Comparison of ENCODE assay signal across 26 mouse cellular contexts in the genomic region with DNA sequence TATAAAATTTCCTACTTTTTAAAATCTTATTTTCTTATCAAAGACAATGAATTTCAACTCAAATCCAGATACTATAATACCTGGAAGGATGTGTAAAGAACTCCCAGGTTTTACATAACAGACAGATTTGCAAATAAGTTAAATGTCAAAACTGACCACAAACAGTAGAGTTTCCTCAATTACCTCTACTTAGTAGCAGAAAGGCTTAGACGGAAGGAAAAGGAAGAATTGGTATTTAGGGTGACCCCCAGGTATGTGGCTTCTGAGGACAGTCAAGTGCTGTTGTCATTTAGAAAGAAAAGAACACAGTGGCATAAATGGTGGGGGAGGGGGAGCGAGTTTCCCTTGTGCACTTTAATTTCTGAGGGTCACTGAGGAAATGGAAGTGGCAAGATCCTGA.
A peak's percentile ranks its signal among the peaks of the same experiment; 100 is the strongest.
DNase-seq lines count a peak whose midpoint lies in the region; ATAC-seq and TF ChIP-seq lines count a peak whose summit lies in the region.
"Had no signal": no experiment of that assay in that cellular context is flagged by ENCODE, and none has a peak within 500 bp of the region (broad histone marks: within the 10 kb centered on the region; RNA-seq: fewer than 3 reads in every experiment).

No protein-coding gene starts in this region.

- no peak for TF ChIP-seq CTCF in bone marrow, adult 2 months (IDR thresholded peaks at IDR 0.05; ENCODE audit: control insufficient read depth, insufficient read depth, low read length)
- TF ChIP-seq CTCF in layer of hippocampus, adult 2 months (conservative IDR thresholded peaks at IDR 0.05) = no peak

- peaks cover 3% of the 10 kb centered on the region; the same call in 1 of the 2 replicates for H3K36me3 ChIP-seq in heart, embryonic 13.5 days
- H3K36me3 ChIP-seq: embryonic facial prominence, embryonic 10.5 days; embryonic facial prominence, embryonic 12.5 days; forebrain, embryonic 10.5 days; forebrain, embryonic 12.5 days had no signal

- no peak overlapping the region for H3K4me2 ChIP-seq in heart, embryonic 13.5 days
- H3K4me2 ChIP-seq: embryonic facial prominence, embryonic 12.5 days; forebrain, embryonic 12.5 days had no signal

- ATAC-seq in heart, embryonic 13.5 days (ENCODE audit: extremely low read depth, insufficient number of reproducible peaks, low FRiP score, low TSS enrichment) = no peak
- peak; percentile 59 for ATAC-seq in megakaryocyte, adult 5-6 weeks (ENCODE audit: poor library complexity, severe bottlenecking)
- ATAC-seq in erythroblast, adult 5-6 weeks (replicated peaks; ENCODE audit: low FRiP score, poor library complexity, severe bottlenecking) = no peak
- ATAC-seq: CD4-positive, CD25-positive, alpha-beta regulatory T cell, adult 4 months; forebrain, embryonic 14.5 days; forebrain, embryonic 16.5 days; Patski had no signal

- 0 out of 2 replicates have a peak, but pooled peaks cover 7% of the 10 kb centered on the region for H3K4me1 ChIP-seq in heart, embryonic 13.5 days
- no peaks in the 10 kb centered on the region; the same call in 1 of the 2 replicates for H3K4me1 ChIP-seq in bone marrow, adult 2 months (ENCODE audit: control insufficient read depth, insufficient read depth, low read length)
- H3K4me1 ChIP-seq: embryonic facial prominence, embryonic 12.5 days; forebrain, embryonic 10.5 days; forebrain, embryonic 12.5 days had no signal

- no peak overlapping the region for H3K4me3 ChIP-seq in heart, embryonic 13.5 days
- no peak overlapping the region for H3K4me3 ChIP-seq in bone marrow, adult 2 months (replicated peaks; ENCODE audit: control insufficient read depth, low read depth, low read length)
- H3K4me3 ChIP-seq in layer of hippocampus, adult 2 months = no peak overlapping the region
- H3K4me3 ChIP-seq: embryonic facial prominence, embryonic 10.5 days; embryonic facial prominence, embryonic 12.5 days; erythroblast, embryonic 14.5 days; forebrain, embryonic 10.5 days; forebrain, embryonic 12.5 days had no signal

- TF ChIP-seq POLR2A in bone marrow, adult 2 months (IDR thresholded peaks at IDR 0.05; ENCODE audit: borderline replicate concordance, control insufficient read depth, low read depth, low read length) = no peak

- H3K27me3 ChIP-seq in heart, embryonic 13.5 days (replicated peaks) = no peaks in the 10 kb centered on the region
- H3K27me3 ChIP-seq: CH12.LX; embryonic facial prominence, embryonic 12.5 days; forebrain, embryonic 12.5 days; Patski had no signal

- 0 out of 2 replicates have a peak overlapping the region, but pooled peaks have one; percentile 15 for H3K27ac ChIP-seq in heart, embryonic 13.5 days (replicated peaks)
- H3K27ac ChIP-seq in bone marrow, adult 2 months (ENCODE audit: control insufficient read depth, insufficient read depth, low read depth, low read length, poor library complexity) = peak overlapping the region; percentile 68; the same call in 1 of the 2 replicates
- no peak overlapping the region for H3K27ac ChIP-seq in layer of hippocampus, adult 2 months
- H3K27ac ChIP-seq: embryonic facial prominence, embryonic 10.5 days; embryonic facial prominence, embryonic 12.5 days; forebrain, embryonic 10.5 days; forebrain, embryonic 12.5 days had no signal

- no peak for DNase-seq in heart, postnatal 36 days
- DNase-seq in layer of hippocampus, adult 2 months (ENCODE audit: low spot score in 2 of 2) = no peak
- DNase-seq: adrenal gland, adult 2 months; adrenal gland, postnatal 10 days; adrenal gland, postnatal 25 days; B cell, adult 2 months; cerebellum, adult 11-12 months; cerebellum, adult 2 months; cerebellum, adult 9-10 months; cerebellum, postnatal 10 days; cerebellum, postnatal 25 days had no signal

- WGBS in heart, embryonic 13.5 days = 63% methylated on average over 2 of the region's 2 CpGs
- WGBS in bone marrow, adult 2 months = 51% methylated on average over 2 of the region's 2 CpGs

- intact Hi-C loops in heart, postnatal 36 days (cut with DNase I) = no loop called here

- no peak overlapping the region for H3K9ac ChIP-seq in heart, embryonic 13.5 days
- H3K9ac ChIP-seq: embryonic facial prominence, embryonic 12.5 days; forebrain, embryonic 12.5 days had no signal

- no peaks in the 10 kb centered on the region for H3K9me3 ChIP-seq in heart, embryonic 13.5 days
- H3K9me3 ChIP-seq: embryonic facial prominence, embryonic 10.5 days; embryonic facial prominence, embryonic 12.5 days; forebrain, embryonic 10.5 days; forebrain, embryonic 12.5 days; G1E had no signal
